Mouse (Mus musculus): ENCODE measurements around the gene Steap3. TPM values are rescaled to one million over a fixed set of nuclear protein-coding genes. Genes with fewer than 3 reads are reported as not detected.

Gene Steap3
- 2.6 and 3.7 TPM in 2 replicates for polyA plus RNA-seq (2012; rRNA removed)

GRCm38 (mm10) chr1:120272605-120273004 lies at the start of gene Steap3:
Gene Steap3, minus strand, starts transcription at chr1:120272705.

Other genes starting within 250 kb of the Steap3 start
- gene Tmem37, start 198.6 kb downstream of the Steap3 start, polyA plus RNA-seq (2012; rRNA removed): 4.9 and 5.7 TPM in 2 replicates
- 576 and 763 TPM in 2 replicates for gene Dbi, start 151.6 kb downstream of the Steap3 start, polyA plus RNA-seq (2012; rRNA removed)
- gene 3110009E18Rik, start 151.5 kb downstream of the Steap3 start, polyA plus RNA-seq (2012; rRNA removed): 12.4 and 16.4 TPM in 2 replicates
- gene C1ql2, start 67.9 kb upstream of the Steap3 start, polyA plus RNA-seq (2012; rRNA removed): 2.4 and 3.6 TPM in 2 replicates
- gene Marco, start 232.3 kb upstream of the Steap3 start, polyA plus RNA-seq (2012; rRNA removed): 0.09 and 0.10 TPM in 2 replicates

Data from central nervous system, embryonic 14 days (tissue).